14 mouse cellular contexts compared by ENCODE assay signal in genomic region chr6:37064214-37064830, GRCm38 (mm10).
DNase-seq lines count a peak whose midpoint lies in the region; ATAC-seq and TF ChIP-seq lines count a peak whose summit lies in the region.
"Had no signal": no experiment of that assay in that cellular context is flagged by ENCODE, and none has a peak within 500 bp of the region (broad histone marks: within the 10 kb centered on the region; RNA-seq: fewer than 3 reads in every experiment).

No protein-coding gene starts in this region.

- peak; percentile 51; the same call in 1 of the 2 replicates for TF ChIP-seq EP300 in liver, postnatal 0 days (IDR thresholded peaks at IDR 0.05; ENCODE audit: low read depth)

- H3K27me3 ChIP-seq in heart, embryonic 12.5 days (replicated peaks): no peaks in the 10 kb centered on the region
- no peaks in the 10 kb centered on the region for H3K27me3 ChIP-seq in lung, embryonic 15.5 days
- H3K27me3 ChIP-seq in liver, postnatal 0 days (ENCODE audit: insufficient read depth, low read length): no peaks in the 10 kb centered on the region

- peak overlapping the region; percentile 70 for H3K27ac ChIP-seq in heart, embryonic 12.5 days (ENCODE audit: poor library complexity, severe bottlenecking)
- 0 out of 2 replicates have a peak overlapping the region, but pooled peaks have one; percentile 24 for H3K27ac ChIP-seq in lung, embryonic 15.5 days
- no peak overlapping the region for H3K27ac ChIP-seq in liver, postnatal 0 days (ENCODE audit: low read depth)
- H3K27ac ChIP-seq: gastrocnemius, adult 2 months had no signal

- H3K4me2 ChIP-seq in heart, embryonic 12.5 days: no peak overlapping the region
- H3K4me2 ChIP-seq in lung, embryonic 15.5 days: no peak overlapping the region
- no peak overlapping the region for H3K4me2 ChIP-seq in liver, postnatal 0 days (ENCODE audit: low read depth, low read length)

- H3K4me1 ChIP-seq in heart, embryonic 12.5 days (replicated peaks): peaks cover 10% of the 10 kb centered on the region; the same call in 1 of the 2 replicates
- 0 out of 2 replicates have a peak, but pooled peaks cover 5% of the 10 kb centered on the region for H3K4me1 ChIP-seq in lung, embryonic 15.5 days
- no peaks in the 10 kb centered on the region for H3K4me1 ChIP-seq in liver, postnatal 0 days (ENCODE audit: insufficient read depth)

- H3K36me3 ChIP-seq in heart, embryonic 12.5 days: no peaks in the 10 kb centered on the region
- H3K36me3 ChIP-seq in lung, embryonic 15.5 days: no peaks in the 10 kb centered on the region
- no peaks in the 10 kb centered on the region for H3K36me3 ChIP-seq in liver, postnatal 0 days (replicated peaks; ENCODE audit: insufficient read depth, low read length)

- no peak for TF ChIP-seq CTCF in liver, postnatal 0 days (IDR thresholded peaks at IDR 0.05; ENCODE audit: low read depth)

- WGBS in heart, embryonic 12.5 days: 19% methylated on average over 10 of the region's 10 CpGs
- WGBS in lung, embryonic 15.5 days: 12% methylated on average over 10 of the region's 10 CpGs
- 18% methylated on average over 10 of the region's 10 CpGs for WGBS in liver, postnatal 0 days (ENCODE audit: insufficient replicate concordance)

- H3K9ac ChIP-seq in heart, embryonic 12.5 days: no peak overlapping the region
- H3K9ac ChIP-seq in lung, embryonic 15.5 days: no peak overlapping the region
- H3K9ac ChIP-seq in liver, postnatal 0 days (replicated peaks): no peak overlapping the region

- peak; percentile 85 for ATAC-seq in heart, embryonic 12.5 days (ENCODE audit: insufficient number of reproducible peaks, low FRiP score)
- ATAC-seq in lung, embryonic 15.5 days (ENCODE audit: borderline replicate concordance, extremely low read depth, low FRiP score, low TSS enrichment): no peak
- ATAC-seq in liver, postnatal 0 days: peak; percentile 64
- ATAC-seq: CD4-positive, CD25-positive, alpha-beta regulatory T cell, adult 4 months; inflammation-experienced regulatory T-cells, adult 6 months had no signal

- no peaks in the 10 kb centered on the region for H3K9me3 ChIP-seq in heart, embryonic 12.5 days (replicated peaks)
- H3K9me3 ChIP-seq in lung, embryonic 15.5 days: no peaks in the 10 kb centered on the region
- no peaks in the 10 kb centered on the region for H3K9me3 ChIP-seq in liver, postnatal 0 days (ENCODE audit: low read length)

- no peak for DNase-seq in heart, adult 8-10 months (ENCODE audit: low spot score)
- DNase-seq in lung, postnatal 36 days: no peak
- peak; percentile 18 for DNase-seq in embryo, embryonic 10.5 days (ENCODE audit: low spot score)
- no peak for DNase-seq in liver, postnatal 0 days
- DNase-seq in thymus, postnatal 25 days: no peak
- DNase-seq in cerebellum, adult 9-10 months: no peak
- DNase-seq: adrenal gland, postnatal 36 days; cerebellum, adult 2 months; gastrocnemius, adult 2 months had no signal

- H3K4me3 ChIP-seq in heart, embryonic 12.5 days: no peak overlapping the region
- no peak overlapping the region for H3K4me3 ChIP-seq in lung, embryonic 15.5 days
- H3K4me3 ChIP-seq in liver, postnatal 0 days (ENCODE audit: low read depth, low read length): no peak overlapping the region
- H3K4me3 ChIP-seq: erythroblast, embryonic 14.5 days; gastrocnemius, adult 2 months had no signal
